In the genomic region with DNA sequence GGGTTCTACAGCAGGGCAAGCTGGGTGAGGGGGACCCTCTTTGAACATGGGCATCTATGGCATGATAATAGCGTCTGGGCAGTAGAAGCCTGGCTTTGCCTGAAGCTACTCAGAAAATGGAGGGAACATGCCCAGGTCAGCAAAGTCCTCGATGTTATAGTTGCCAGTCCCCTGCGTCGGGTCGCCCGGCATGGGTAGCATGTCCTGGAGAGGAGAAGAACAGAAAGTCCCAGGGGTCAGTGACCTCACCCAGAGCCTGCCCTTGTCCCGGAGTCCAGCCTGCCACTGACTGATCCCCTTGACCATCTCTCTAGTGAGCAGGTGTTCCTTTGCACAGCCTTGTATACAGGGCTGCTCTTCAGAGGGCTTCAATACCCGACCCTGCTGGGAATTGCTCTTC, we compare ENCODE assay signal across 12 mouse cellular contexts.
"Had no signal": no experiment of that assay in that cellular context is flagged by ENCODE, and none has a peak within 500 bp of the region (broad histone marks: within the 10 kb centered on the region; RNA-seq: fewer than 3 reads in every experiment).

No protein-coding gene starts in this region.

- H3K4me2 ChIP-seq: intestine, embryonic 15.5 days; liver, embryonic 13.5 days; midbrain, embryonic 13.5 days; neural tube, embryonic 13.5 days had no signal

- H3K27ac ChIP-seq: intestine, embryonic 15.5 days; liver, embryonic 13.5 days; midbrain, embryonic 13.5 days; neural tube, embryonic 13.5 days had no signal

- ATAC-seq: intestine, embryonic 15.5 days; midbrain, embryonic 13.5 days; midbrain, embryonic 16.5 days had no signal

- DNase-seq: liver, embryonic 13.5 days; lung, adult 2 months; lung, postnatal 14 days; lung, postnatal 4 days; thymus, adult 18-20 months; thymus, postnatal 36 days had no signal

- H3K9ac ChIP-seq: intestine, embryonic 15.5 days; liver, embryonic 13.5 days; midbrain, embryonic 13.5 days; neural tube, embryonic 13.5 days had no signal

- H3K4me3 ChIP-seq: intestine, embryonic 15.5 days; liver, embryonic 13.5 days; midbrain, embryonic 10.5 days; midbrain, embryonic 13.5 days; myocyte; neural tube, embryonic 13.5 days had no signal

- H3K27me3 ChIP-seq: intestine, embryonic 15.5 days; liver, embryonic 13.5 days; midbrain, embryonic 13.5 days; neural tube, embryonic 13.5 days had no signal

- H3K9me3 ChIP-seq: intestine, embryonic 15.5 days; liver, embryonic 13.5 days; midbrain, embryonic 10.5 days; midbrain, embryonic 13.5 days; neural tube, embryonic 13.5 days had no signal

- H3K36me3 ChIP-seq: intestine, embryonic 15.5 days; liver, embryonic 13.5 days had no signal

- H3K4me1 ChIP-seq: liver, embryonic 13.5 days; neural tube, embryonic 13.5 days had no signal
